Mouse (Mus musculus): ENCODE measurements around the gene Kctd4.

- TF ChIP-seq CTCF (IDR thresholded peaks at IDR 0.05; ENCODE audit: borderline replicate concordance, control insufficient read depth, extremely low read depth, insufficient read depth, low read length, poor library complexity) (no peak), POLR2A (IDR thresholded peaks at IDR 0.05; ENCODE audit: control insufficient read depth, extremely low read depth, insufficient read depth, low read length, poor library complexity) (no peak)
These were observed 9.6 kb downstream of the Kctd4 start for GRCm38 (mm10) chr14:75964433-75964832.

Data from thymus, adult 2 months (tissue).